Mouse (Mus musculus) forebrain, embryonic 11.5 days (tissue): ENCODE measurements around the gene Rln3. TPM values are rescaled to one million over a fixed set of nuclear protein-coding genes. Genes with fewer than 3 reads are reported as not detected.
A peak's percentile ranks its signal among the peaks of the same experiment; 100 is the strongest.

Experiments used
- ATAC-seq: fragments of 200-750 bp; cut with Nextera tagmentation; replicated peaks from 2 replicates; pipeline ENCODE4 v1.8.0; 2017; ENCODE audit warnings: moderate TSS enrichment; ENCODE audit not compliant: low FRiP score
- DNase-seq: peaks from one replicate; pipeline ENCODE4 v3.0.0-alpha.2; 2017; ENCODE audit warnings: low spot score
- H3K27ac ChIP-seq: fragments of 300-500 bp; sonication (generic); 2 replicates; pipeline ENCODE4 v1.5.1; 2014; ENCODE audit warnings: low read depth, low read length
- H3K27me3 ChIP-seq: fragments of 300-500 bp; sonication (generic); 2 replicates; pipeline ENCODE4 v1.6.1; 2014; ENCODE audit warnings: mild to moderate bottlenecking, low read length, mixed read lengths; ENCODE audit not compliant: control insufficient read depth, insufficient read depth
- H3K36me3 ChIP-seq: fragments of 300-500 bp; sonication (generic); 2 replicates; pipeline ENCODE4 v1.6.1; 2014; ENCODE audit warnings: mild to moderate bottlenecking, low read length, moderate library complexity, mixed read lengths; ENCODE audit not compliant: control insufficient read depth, insufficient read depth
- H3K4me1 ChIP-seq: fragments of 300-500 bp; sonication (generic); replicated peaks from 2 replicates; pipeline ENCODE4 v1.6.1; 2014; ENCODE audit warnings: low read length, mixed read lengths; ENCODE audit not compliant: control insufficient read depth, insufficient read depth
- H3K4me2 ChIP-seq: fragments of 300-500 bp; sonication (generic); 2 replicates; pipeline ENCODE4 v1.6.1; 2014; ENCODE audit warnings: low read depth, mild to moderate bottlenecking, low read length, moderate library complexity, mixed read lengths; ENCODE audit not compliant: severe bottlenecking
- H3K4me3 ChIP-seq: fragments of 300-500 bp; sonication (generic); 2 replicates; pipeline ENCODE4 v1.5.1; 2014; ENCODE audit warnings: low read depth, low read length
- H3K9ac ChIP-seq: fragments of 300-500 bp; sonication (generic); 2 replicates; pipeline ENCODE4 v1.6.1; 2014; ENCODE audit warnings: low read length
- H3K9me3 ChIP-seq: fragments of 300-500 bp; sonication (generic); 2 replicates; pipeline ENCODE4 v1.6.1; 2016; ENCODE audit warnings: low read length, mixed read lengths; ENCODE audit not compliant: control insufficient read depth
- WGBS: fragments of 180-500 bp; shearing (Covaris S2); extraction: QIAGEN DNeasy Blood & Tissue Kit; methylation state at CpG from one replicate; pipeline ENCODE4 v1.1.7; 2014; 5-methylcytosine and 5-hydroxymethylcytosine counted together
- polyA plus RNA-seq: library from polyadenylated mRNA; unstranded; fragments of >200 nt; fragmentation: Nextera tagmentation; extraction: Ambion mirVana; gene quantifications from 2 replicates; pipeline ENCODE4 v1.2.1, GENCODE M21; 2014

Rln3 gene
- not detected in 2 replicates for polyA plus RNA-seq

GRCm38 (mm10) chr8:84044900-84045299 lies at the start of gene Rln3:
Rln3 (minus strand) TSS chr8:84045000.
- ATAC-seq: no peak
- Histone ChIP-seq H3K4me3 (no peak within 1 kb of the TSS), H3K36me3 (no peaks in the 10 kb centered on the region), H3K27ac (no peak within 1 kb of the TSS), H3K9me3 (no peaks in the 10 kb centered on the region), H3K4me2 (0 out of 2 replicates have a peak within 1 kb of the TSS, but pooled peaks have one; percentile 8), H3K27me3 (peaks cover 40% of the 10 kb centered on the region), H3K4me1 (0 out of 2 replicates have a peak, but pooled peaks cover 8% of the 10 kb centered on the region), H3K9ac (no peak within 1 kb of the TSS)
- DNase-seq: no peak
- 8% methylated on average over 9 of the region's 9 CpGs for WGBS

GRCm38 (mm10) chr8:84090585-84090984 lies 45.8 kb upstream of the Rln3 start:
- no peak overlapping the region for H3K27ac ChIP-seq
- H3K4me1 ChIP-seq: no peaks in the 10 kb centered on the region
- no peak for DNase-seq
- WGBS: 94% methylated on average over 8 of the region's 8 CpGs
- H3K4me3 ChIP-seq: no peak overlapping the region
- no peak for ATAC-seq
- no peaks in the 10 kb centered on the region for H3K27me3 ChIP-seq
- peaks cover 12% of the 10 kb centered on the region for H3K36me3 ChIP-seq
- H3K4me2 ChIP-seq: no peak overlapping the region
- no peaks in the 10 kb centered on the region for H3K9me3 ChIP-seq
- H3K9ac ChIP-seq: no peak overlapping the region

- ATAC-seq (no peak), DNase-seq (no peak)
- Histone ChIP-seq H3K4me3 (no peak overlapping the region), H3K9me3 (no peaks in the 10 kb centered on the region), H3K4me2 (no peak overlapping the region), H3K9ac (no peak overlapping the region), H3K4me1 (no peaks in the 10 kb centered on the region; the same call in 1 of the 2 replicates), H3K27me3 (no peaks in the 10 kb centered on the region), H3K36me3 (peaks cover 7% of the 10 kb centered on the region; the same call in 1 of the 2 replicates), H3K27ac (no peak overlapping the region)
- WGBS: 79% methylated on average over 9 of the region's 9 CpGs
Measured at GRCm38 (mm10) chr8:84089277-84089676, 44.5 kb upstream of the Rln3 start.

- H3K36me3 ChIP-seq: peaks cover 7% of the 10 kb centered on the region; the same call in 1 of the 2 replicates
- no peak overlapping the region for H3K4me2 ChIP-seq
- no peak overlapping the region for H3K9ac ChIP-seq
- no peaks in the 10 kb centered on the region for H3K9me3 ChIP-seq
- DNase-seq (no peak), ATAC-seq (no peak)
- no peaks in the 10 kb centered on the region for H3K27me3 ChIP-seq
- 96% methylated on average over 14 of the region's 14 CpGs for WGBS
- no peak overlapping the region for H3K27ac ChIP-seq
- no peak overlapping the region for H3K4me3 ChIP-seq
- peaks cover 2% of the 10 kb centered on the region; the same call in 1 of the 2 replicates for H3K4me1 ChIP-seq
Measured at GRCm38 (mm10) chr8:84087821-84088220, 43.0 kb upstream of the Rln3 start.

GRCm38 (mm10) chr8:84087156-84087555 lies 42.4 kb upstream of the Rln3 start:
- H3K27me3 ChIP-seq: no peaks in the 10 kb centered on the region
- DNase-seq (no peak), ATAC-seq (no peak)
- WGBS: 94% methylated on average over 7 of the region's 7 CpGs
- H3K4me3 ChIP-seq: no peak overlapping the region
- H3K9me3 ChIP-seq: no peaks in the 10 kb centered on the region
- peaks cover 5% of the 10 kb centered on the region; the same call in 1 of the 2 replicates for H3K36me3 ChIP-seq
- no peak overlapping the region for H3K27ac ChIP-seq
- no peak overlapping the region for H3K4me2 ChIP-seq
- H3K4me1 ChIP-seq: peaks cover 2% of the 10 kb centered on the region; the same call in 1 of the 2 replicates
- no peak overlapping the region for H3K9ac ChIP-seq

- no peak overlapping the region for H3K4me3 ChIP-seq
- no peak; the same call in 1 of the 2 replicates for ATAC-seq
- H3K9ac ChIP-seq: no peak overlapping the region
- no peak overlapping the region for H3K4me2 ChIP-seq
- H3K27ac ChIP-seq: no peak overlapping the region
- H3K4me1 ChIP-seq: peaks cover 2% of the 10 kb centered on the region; the same call in 1 of the 2 replicates
- 29% methylated on average over 42 of the region's 42 CpGs for WGBS
- no peak for DNase-seq
- no peaks in the 10 kb centered on the region for H3K9me3 ChIP-seq
- no peaks in the 10 kb centered on the region for H3K27me3 ChIP-seq
- peaks cover 2% of the 10 kb centered on the region; the same call in 1 of the 2 replicates for H3K36me3 ChIP-seq
Measured at GRCm38 (mm10) chr8:84084341-84085115, 39.7 kb upstream of the Rln3 start.

- Histone ChIP-seq H3K27me3 (no peaks in the 10 kb centered on the region), H3K27ac (no peak overlapping the region), H3K4me2 (no peak overlapping the region), H3K9me3 (no peaks in the 10 kb centered on the region), H3K9ac (no peak overlapping the region), H3K4me3 (no peak overlapping the region), H3K36me3 (peaks cover 2% of the 10 kb centered on the region; the same call in 1 of the 2 replicates), H3K4me1 (peaks cover 2% of the 10 kb centered on the region; the same call in 1 of the 2 replicates)
- WGBS: 27% methylated on average over 8 of the region's 8 CpGs
- DNase-seq (no peak), ATAC-seq (no peak)
Measured at GRCm38 (mm10) chr8:84083829-84084241, 39.0 kb upstream of the Rln3 start.

GRCm38 (mm10) chr8:84079206-84079605 lies 34.4 kb upstream of the Rln3 start:
- Histone ChIP-seq H3K9ac (no peak overlapping the region), H3K27me3 (no peaks in the 10 kb centered on the region), H3K27ac (no peak overlapping the region), H3K4me3 (no peak overlapping the region), H3K36me3 (peaks cover 2% of the 10 kb centered on the region; the same call in 1 of the 2 replicates), H3K4me1 (0 out of 2 replicates have a peak, but pooled peaks cover 2% of the 10 kb centered on the region), H3K4me2 (no peak overlapping the region), H3K9me3 (no peaks in the 10 kb centered on the region)
- 92% methylated on average over 5 of the region's 5 CpGs for WGBS
- DNase-seq (no peak), ATAC-seq (no peak)
